Mouse (Mus musculus) G1E-ER4 (cell line): ENCODE measurements around the gene Rpl38. TPM values are rescaled to one million over a fixed set of nuclear protein-coding genes. Genes with fewer than 3 reads are reported as not detected.

Experiments used
- GATA1 ChIP-seq: IDR thresholded peaks from one replicate; pipeline ENCODE4 v1.8.0; 2012; ENCODE audit warnings: low read length, inconsistent platforms
- polyA plus RNA-seq: library from polyadenylated mRNA; stranded (reverse); fragments of >175 nt; gene quantifications from 2 replicates; pipeline ENCODE4 v1.2.3, GENCODE M21; 2012

Rpl38 gene
- polyA plus RNA-seq, 1 experiment: 220 TPM

DNA sequence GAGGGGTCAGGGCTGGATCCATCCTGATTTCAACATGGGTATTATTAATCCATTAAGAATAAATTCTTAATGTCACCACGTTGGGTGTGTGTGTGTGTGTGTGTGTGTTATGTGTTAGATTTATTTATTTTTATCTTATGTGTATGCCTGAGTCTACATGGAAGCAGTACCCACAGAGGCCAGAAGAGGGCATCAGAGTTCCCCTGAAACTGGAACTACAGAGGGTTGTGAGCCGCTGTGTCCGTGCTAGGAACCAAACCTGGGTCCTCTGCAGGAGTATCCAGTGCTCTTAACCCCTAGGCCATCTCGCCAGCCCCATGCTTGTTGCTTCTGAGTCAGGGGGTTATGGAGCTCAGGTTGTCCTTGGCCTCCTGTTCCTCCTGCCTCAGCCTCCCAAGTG, 18.8 kb upstream of the Rpl38 start:
- TF ChIP-seq GATA1: no peak

DNA sequence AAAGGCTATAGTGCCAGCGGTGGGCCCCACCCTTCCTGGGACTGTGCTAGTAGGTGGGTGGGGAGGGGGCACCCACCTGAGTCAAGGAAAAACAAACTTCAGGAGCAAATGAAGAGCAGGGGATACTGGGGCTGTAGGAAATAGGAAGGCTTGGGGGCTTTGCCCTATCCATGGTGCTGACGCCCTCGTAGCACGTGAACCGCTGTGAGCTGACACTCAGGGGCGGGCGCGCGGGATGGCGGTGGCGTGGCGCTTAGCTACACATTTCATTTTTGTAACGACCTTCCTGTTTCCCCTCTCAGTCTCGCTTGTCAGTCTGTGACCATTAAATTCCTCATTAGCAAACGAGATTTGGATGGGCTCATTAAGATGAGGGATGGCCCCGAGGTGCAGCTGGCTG, 15.8 kb upstream of the Rpl38 start:
- TF ChIP-seq GATA1: no peak

DNA sequence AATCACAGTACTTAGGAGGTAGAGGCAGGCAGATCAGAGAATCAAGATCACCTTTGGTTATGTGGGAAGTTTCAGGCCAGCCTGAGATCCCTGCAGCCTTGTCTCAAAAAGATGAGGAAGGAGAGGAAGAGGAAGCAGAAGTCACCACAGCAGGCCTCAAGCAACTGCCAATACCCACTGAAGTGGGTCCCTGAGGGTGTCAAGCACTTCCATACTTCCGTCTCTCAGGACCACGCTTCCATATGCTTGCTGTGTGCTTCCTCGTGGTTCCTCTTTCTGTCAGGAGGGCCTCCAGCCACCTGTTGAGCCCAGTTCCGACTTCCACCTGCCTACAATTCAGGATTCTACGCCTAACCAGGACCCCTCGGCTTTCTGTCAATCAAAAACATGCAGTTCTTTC, 14.7 kb upstream of the Rpl38 start:
- no peak for TF ChIP-seq GATA1

DNA sequence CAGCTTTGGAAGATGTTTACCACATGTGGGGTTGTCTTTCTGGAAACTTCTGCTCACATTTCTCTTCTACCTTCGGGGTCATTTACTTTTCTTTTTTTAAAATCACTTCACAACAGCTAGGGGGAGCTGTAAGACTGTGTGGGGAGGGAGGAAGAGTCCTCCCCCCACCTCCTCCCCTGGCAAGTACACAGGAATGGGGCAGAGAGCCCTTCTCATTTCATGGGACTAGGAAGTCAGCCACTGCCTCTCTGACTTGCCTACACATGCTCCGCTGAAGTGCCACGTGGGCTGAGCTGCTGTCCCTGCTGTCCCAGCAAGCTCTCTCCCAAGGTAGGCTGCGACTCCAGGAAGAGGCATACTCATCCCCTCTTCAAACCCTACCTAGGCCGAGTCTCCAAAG, 13.8 kb upstream of the Rpl38 start:
- no peak for TF ChIP-seq GATA1

DNA sequence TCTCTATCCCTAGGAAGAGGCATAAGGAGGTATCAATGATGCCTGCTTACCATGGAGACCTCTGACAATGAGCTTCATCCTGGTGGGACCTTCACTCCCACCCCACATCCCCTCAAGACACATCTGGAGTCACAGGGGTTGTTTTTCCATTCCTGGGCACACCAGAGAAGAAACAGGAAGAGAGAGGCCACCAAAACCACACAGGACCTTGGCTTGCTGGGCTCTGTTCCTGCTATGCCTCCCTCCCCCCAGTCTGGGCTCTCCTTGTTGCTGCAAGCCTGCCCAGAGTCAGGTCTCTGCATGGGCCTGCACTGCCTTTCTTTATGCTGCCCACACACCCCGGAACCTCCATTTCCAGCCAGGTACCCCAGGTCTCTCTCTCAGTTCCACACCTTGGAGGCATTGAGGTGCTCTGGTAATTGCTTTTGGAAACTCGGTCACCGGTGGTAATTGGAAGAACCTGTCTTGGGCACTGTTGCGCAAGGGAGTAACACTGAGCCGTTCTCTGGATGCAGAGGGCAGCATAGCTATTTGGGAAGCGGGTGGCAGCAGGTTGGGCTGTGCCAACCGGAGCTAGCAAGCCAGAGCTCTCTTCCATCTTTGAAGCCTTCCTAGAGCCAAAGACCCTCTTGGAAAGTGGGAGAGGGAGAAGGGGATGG, 12.8 kb upstream of the Rpl38 start:
- TF ChIP-seq GATA1: no peak

DNA sequence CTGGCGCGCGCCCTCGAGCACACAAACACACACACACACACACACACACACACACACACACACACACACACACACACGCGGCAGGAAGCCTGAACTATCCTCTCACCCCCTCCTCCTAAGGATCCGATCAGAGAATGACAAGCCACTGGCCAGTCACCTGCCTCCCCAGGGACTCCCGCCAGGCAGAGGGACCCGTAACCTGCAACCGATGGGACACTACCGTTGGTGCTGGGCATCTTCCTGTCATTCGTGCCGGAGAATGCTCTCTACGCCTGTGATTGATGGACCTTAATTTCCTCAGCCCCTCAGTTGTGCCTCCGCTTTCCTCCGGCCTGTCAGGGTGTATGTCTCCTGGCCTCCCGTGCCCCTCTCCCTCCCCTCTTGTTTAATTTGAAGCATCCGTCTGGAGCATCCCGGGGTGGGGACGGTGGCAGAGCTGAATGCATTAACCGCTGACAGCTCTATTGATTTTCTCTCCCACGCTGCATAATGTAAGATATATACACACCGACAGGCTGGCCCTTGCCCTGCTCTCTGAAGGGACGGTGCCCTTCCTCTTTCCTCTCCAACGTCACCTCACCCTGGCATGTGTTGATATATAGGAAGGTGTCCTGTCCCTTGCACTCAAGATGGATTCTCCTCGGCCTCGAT, 11.2 kb upstream of the Rpl38 start:
- TF ChIP-seq GATA1: no peak

DNA sequence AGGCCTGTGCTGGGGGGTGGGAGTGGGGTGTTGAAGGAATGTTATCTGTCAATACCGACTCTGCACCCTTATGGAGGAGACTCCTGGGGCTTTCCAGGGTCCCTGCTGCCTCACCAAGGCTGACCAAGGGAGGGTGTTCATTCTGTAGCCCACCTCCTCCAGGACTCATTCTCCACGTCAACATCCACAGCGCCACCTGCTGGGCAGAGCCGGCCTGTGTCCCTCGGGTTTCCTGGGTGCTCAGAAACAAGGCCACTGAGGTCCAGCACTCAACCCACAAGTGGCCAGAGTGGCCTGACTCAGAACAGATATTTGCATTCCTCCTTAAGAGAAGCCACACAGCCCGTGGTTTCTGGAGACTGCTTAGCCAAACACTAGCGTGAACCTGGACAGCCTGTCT, 10.6 kb upstream of the Rpl38 start:
- no peak for TF ChIP-seq GATA1

DNA sequence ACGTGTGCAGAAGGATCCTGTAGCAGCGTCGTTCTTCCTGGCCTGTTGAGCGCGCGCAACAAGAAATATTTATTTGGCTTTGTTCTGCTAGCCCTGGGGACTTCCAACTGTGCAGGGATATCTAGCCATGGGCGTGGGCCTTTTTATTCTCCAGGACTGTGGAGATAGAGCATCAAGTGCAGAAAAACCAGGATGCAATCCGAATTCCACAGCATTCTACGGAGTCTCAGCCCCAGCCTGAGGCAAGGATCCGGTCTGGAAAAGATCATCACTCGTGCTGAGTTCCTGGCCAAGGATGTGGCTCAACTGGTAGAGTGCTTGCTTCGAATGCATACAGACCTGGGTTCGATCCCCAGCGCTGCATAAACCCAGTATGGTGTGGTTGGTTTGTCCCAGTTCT, 6.2 kb upstream of the Rpl38 start:
- no peak for TF ChIP-seq GATA1

DNA sequence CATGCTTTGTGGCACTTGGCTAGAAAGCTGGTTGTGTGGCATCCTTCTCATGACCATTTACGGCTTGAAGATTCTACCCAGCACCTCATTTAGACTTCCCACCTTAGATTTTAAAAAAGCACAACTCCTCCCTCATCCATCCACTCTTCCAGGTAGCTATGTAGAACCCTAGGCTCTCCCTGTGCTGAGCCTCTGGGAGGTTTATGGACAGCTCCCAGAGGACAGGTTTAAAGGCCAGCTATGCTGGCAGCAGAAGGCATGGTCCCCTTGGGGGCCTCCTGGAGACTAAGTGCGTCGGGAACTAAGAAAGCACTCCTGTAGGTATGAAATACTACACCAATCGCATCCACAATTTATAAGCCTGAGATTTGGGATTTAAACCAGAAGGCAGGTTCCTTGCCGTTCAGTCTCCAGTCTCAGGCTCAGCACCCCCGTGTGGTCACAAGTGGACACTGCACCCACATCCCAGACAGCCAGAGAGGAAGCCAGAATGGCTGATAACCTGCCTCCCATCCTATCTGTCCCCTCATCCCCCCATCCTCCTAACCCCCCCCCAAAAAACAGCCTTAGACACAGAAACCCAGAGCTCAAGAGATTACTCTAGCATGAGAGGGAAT, 5.5 kb upstream of the Rpl38 start:
- TF ChIP-seq GATA1: no peak

DNA sequence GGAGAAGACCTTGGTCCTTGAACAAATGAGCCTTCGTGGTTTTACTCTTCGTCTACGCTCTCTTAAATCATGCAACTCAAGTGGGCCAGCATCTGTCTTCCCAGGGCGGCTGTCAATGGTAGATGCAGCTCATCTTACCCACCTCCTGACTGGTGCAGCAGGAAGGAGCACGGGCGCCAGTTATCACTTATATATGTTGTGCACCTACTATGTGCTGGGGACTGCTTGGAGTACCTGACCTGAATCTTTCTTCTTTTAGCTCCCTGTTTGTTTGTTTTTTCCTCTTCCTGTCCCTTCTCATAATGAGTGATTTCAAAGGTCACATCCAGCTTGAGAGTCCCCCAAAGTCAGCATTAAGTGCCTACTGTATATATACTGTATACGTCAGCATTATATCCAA, 4.2 kb upstream of the Rpl38 start:
- TF ChIP-seq GATA1: no peak

DNA sequence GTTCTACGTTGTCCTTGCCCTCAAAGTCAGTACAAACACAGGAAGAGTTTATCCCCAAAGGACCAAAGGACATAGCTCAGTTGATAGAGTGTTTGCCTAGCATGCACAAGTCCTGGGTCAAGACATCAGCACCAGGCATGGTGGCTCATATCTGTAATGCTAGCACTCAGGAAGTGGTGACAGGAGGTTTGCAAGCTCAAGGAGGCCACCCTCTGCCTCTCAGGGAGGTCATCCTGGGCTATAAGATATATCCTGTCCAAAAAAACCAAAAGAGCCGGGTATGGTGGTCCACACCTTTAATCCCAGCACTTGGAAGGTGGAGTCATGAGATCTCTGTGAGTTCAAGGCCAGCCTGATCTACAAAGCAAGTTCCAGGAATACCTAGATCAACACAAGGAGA, 2.9 kb upstream of the Rpl38 start:
- no peak for TF ChIP-seq GATA1

DNA sequence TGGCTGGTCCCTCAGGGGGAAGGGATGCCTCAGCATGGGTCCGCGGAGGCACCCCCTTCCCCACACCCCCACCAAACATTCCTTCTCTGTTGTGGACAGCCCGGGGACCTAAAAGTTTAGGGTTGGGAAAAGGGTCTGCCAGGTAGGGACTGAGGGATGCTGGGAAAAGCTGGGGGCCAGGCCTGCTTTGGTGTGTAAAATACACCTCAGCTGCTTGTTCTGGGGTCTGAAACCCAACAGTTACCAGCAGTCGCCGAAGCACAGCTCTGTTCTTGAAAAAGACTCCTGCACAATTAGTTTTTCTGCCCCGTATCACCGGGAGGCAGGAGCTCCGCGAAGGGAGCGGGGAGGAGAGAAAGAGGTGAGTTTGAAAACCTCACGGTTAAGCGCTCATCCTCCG, 1.5 kb upstream of the Rpl38 start:
- TF ChIP-seq GATA1: no peak

DNA sequence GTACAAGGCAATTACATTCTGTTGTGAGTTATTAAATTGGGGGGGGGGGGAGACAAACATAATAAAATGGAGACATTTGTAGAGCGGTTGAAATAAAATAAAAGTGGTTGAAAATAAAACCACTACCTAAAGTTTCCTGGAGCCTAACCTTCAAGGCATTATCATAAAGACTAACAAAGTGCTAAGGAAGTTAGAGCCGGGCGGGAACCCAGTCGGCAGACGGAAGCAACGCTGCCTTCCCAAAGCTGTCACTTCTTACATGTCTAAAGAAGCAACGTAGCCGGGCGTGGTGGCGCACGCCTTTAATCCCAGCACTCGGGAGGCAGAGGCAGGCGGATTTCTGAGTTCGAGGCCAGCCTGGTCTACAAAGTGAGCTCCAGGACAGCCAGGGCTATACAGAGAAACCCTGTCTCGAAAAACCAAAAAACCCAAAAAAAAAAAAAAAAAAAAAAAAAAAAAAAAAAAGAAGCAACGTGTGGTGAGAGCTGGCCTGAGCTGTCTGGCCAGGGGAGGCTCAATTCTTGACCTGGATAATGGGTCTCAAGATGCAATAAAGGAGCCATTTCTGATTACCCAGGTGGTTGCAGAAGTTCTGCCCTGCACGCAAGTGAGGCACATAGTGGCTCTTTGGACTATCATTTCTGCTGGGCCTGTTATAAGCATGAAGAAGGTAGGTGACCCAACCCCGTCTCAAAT, 940 bp upstream of the Rpl38 start:
- no peak for TF ChIP-seq GATA1

DNA sequence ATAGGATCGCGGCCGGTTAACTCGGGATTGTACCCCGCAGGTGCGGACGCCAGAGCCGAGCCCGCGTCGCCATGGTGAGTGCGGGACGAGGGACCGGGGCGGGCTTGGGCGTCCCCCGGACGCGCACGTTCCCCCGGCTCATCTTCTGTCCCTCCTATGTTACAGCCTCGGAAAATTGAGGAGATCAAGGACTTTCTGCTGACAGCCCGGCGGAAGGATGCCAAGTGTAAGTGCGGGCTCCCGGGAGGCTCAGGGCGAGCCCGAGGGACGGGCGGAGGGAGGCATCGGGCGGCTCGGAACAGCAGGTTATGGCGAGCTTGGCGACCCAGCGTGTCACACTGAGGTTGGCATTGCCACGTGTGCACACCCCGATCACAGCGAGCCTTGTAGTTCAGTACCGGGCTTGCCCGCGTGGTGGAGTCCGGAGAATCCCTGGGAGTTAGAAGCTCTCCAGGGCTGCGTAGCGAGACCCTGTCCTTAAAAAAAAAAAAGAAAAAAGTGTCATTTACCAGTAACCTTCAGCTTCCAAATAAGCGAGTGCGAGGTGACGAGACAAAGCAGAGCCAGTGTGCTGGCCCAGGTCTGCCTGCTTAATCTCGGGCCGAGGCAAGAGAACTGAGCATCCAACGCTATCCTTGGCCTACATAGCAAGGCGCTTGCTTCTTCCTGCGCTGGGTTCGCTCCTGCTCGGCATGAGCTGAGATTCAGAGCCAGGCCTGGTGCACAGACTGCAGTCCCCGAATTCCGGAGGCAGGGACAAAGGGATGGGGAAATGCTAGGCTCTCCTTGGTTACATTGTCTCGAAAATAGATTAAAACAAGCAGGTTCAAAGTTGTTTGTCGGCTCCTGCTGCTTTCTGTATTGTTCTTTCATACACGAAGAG, 658 bp downstream of the Rpl38 start:
- TF ChIP-seq GATA1: no peak

DNA sequence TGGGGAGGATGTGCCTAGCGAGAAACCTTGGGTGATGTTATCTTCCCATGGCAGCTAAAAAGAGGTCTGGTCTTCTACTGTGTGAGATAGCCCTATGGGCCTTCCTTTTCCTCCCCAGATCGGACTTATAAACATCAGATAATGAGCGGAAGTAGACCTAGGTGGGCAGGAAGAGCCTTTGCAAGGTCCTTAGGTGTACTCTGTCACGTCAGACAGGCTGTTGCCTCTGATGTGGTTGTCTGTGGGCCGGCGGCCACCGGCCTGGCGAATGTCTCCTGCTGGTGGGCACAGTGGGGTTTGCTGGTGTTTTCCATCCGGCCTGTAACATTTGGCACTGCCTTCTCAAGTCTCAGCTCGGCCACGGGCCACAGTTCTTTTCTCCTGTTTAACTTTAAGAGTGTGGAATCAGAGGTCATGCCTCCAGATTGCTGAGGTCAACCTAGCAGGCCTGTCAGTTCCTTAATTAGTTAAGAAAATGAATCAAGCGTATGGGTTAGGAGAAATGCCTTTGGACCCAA, 1.4 kb downstream of the Rpl38 start:
- TF ChIP-seq GATA1: no peak
